Mouse (Mus musculus): ENCODE data around the gene Tmem203. TPM values are rescaled to one million over a fixed set of nuclear protein-coding genes. Genes with fewer than 3 reads are reported as not detected.

The Tmem203 gene
- 32.3 and 48.8 TPM in 2 replicates for total RNA-seq (2021)
- long read RNA-seq, transcript Tmem203-201 (1 exons, 854 nt) = major isoform, 34 of 34 reads
- long read RNA-seq, partial matches to known transcripts = 0 of 34 reads
- long read RNA-seq, other reads (novel, unspliced or antisense) = 0 of 34 reads

- DNase-seq = peak; percentile 89
These were observed at the start of gene Tmem203 for GRCm38 (mm10) chr2:25255284-25255779. Gene Tmem203 (plus strand): TSS chr2:25255439.

GRCm38 (mm10) chr2:25207593-25207992, 47.6 kb upstream of the Tmem203 start:
- DNase-seq = no peak

- DNase-seq = no peak
These were observed 44.6 kb upstream of the Tmem203 start for GRCm38 (mm10) chr2:25210686-25211085.

- peak; percentile 88 for DNase-seq
These were observed 44.0 kb upstream of the Tmem203 start, which contains the start of gene Nelfb for GRCm38 (mm10) chr2:25211121-25211670. Gene Nelfb (minus strand): TSS chr2:25211489.

GRCm38 (mm10) chr2:25213266-25213865, 41.9 kb upstream of the Tmem203 start:
- DNase-seq = no peak

GRCm38 (mm10) chr2:25214444-25214843, 40.8 kb upstream of the Tmem203 start, which contains the start of gene Stpg3:
Gene Stpg3 (minus strand): TSS chr2:25214637.
- DNase-seq = no peak

- no peak for DNase-seq
These were observed 37.6 kb upstream of the Tmem203 start for GRCm38 (mm10) chr2:25217666-25218065.

GRCm38 (mm10) chr2:25218445-25218844, 36.8 kb upstream of the Tmem203 start, which contains the start of gene Fam166a:
Gene Fam166a (plus strand): TSS chr2:25218745.
- no peak for DNase-seq

- DNase-seq = no peak
These were observed 33.9 kb upstream of the Tmem203 start for GRCm38 (mm10) chr2:25221331-25221772.

- DNase-seq = peak; percentile 91
These were observed 31.4 kb upstream of the Tmem203 start for GRCm38 (mm10) chr2:25223681-25224491.

- DNase-seq = no peak
These were observed 30.8 kb upstream of the Tmem203 start, which contains the start of gene Tubb4b for GRCm38 (mm10) chr2:25224492-25224765. Gene Tubb4b (minus strand): TSS chr2:25224702.

- DNase-seq = peak; percentile 95
These were observed 30.2 kb upstream of the Tmem203 start for GRCm38 (mm10) chr2:25224766-25225752.

- no peak for DNase-seq
These were observed 29.3 kb upstream of the Tmem203 start for GRCm38 (mm10) chr2:25225811-25226379.

GRCm38 (mm10) chr2:25226864-25227263, 28.4 kb upstream of the Tmem203 start:
- DNase-seq = no peak

GRCm38 (mm10) chr2:25227406-25227805, 27.8 kb upstream of the Tmem203 start:
- DNase-seq = no peak

GRCm38 (mm10) chr2:25228431-25228889, 26.8 kb upstream of the Tmem203 start:
- peak; percentile 83 for DNase-seq

- no peak for DNase-seq
These were observed 26.2 kb upstream of the Tmem203 start for GRCm38 (mm10) chr2:25228995-25229530.

- DNase-seq = no peak
These were observed 25.7 kb upstream of the Tmem203 start for GRCm38 (mm10) chr2:25229582-25229981.

- DNase-seq = no peak
These were observed 24.7 kb upstream of the Tmem203 start for GRCm38 (mm10) chr2:25230581-25230980.

- DNase-seq = no peak
These were observed 24.2 kb upstream of the Tmem203 start for GRCm38 (mm10) chr2:25231038-25231437.

GRCm38 (mm10) chr2:25233421-25233820, 21.8 kb upstream of the Tmem203 start:
- DNase-seq = no peak

All from adrenal gland, postnatal 25 days (tissue).